Mouse (Mus musculus) mesoderm, embryonic 11.5 days (tissue): ENCODE data around the gene Lax1.
A peak's percentile ranks its signal among the peaks of the same experiment; 100 is the strongest.
"Not testable (repeated sequence)": the region's sequence is repeated elsewhere in the genome, so short reads cannot be mapped to it uniquely, and the experiment has no call there.

ENCODE experiments used
- DNase-seq: peaks from one replicate; pipeline ENCODE4 v3.0.0-alpha.2; 2012; ENCODE audit warnings: low read depth, low spot score

Lax1 gene

GRCm38 (mm10) chr1:133688301-133688700, 1.6 kb downstream of the Lax1 start:
- no peak for DNase-seq

GRCm38 (mm10) chr1:133685749-133686519, 4.0 kb downstream of the Lax1 start:
- no peak for DNase-seq

GRCm38 (mm10) chr1:133671801-133672200, 18.1 kb downstream of the Lax1 start:
- DNase-seq, result no peak

GRCm38 (mm10) chr1:133671266-133671665, 18.6 kb downstream of the Lax1 start:
- no peak for DNase-seq

GRCm38 (mm10) chr1:133670776-133671175, 19.1 kb downstream of the Lax1 start:
- no peak for DNase-seq

- DNase-seq, result no peak
Measured at GRCm38 (mm10) chr1:133670190-133670589, 19.7 kb downstream of the Lax1 start.

GRCm38 (mm10) chr1:133668618-133669017, 21.3 kb downstream of the Lax1 start:
- DNase-seq, result no peak

GRCm38 (mm10) chr1:133667721-133668120, 22.2 kb downstream of the Lax1 start:
- DNase-seq, result no peak

GRCm38 (mm10) chr1:133665713-133666112, 24.2 kb downstream of the Lax1 start:
- not testable (repeated sequence) for DNase-seq

- DNase-seq, result no peak
Measured at GRCm38 (mm10) chr1:133664203-133664970, 25.5 kb downstream of the Lax1 start.

- no peak for DNase-seq
Measured at GRCm38 (mm10) chr1:133663427-133663826, 26.5 kb downstream of the Lax1 start.

- no peak for DNase-seq
Measured at GRCm38 (mm10) chr1:133662941-133663340, 27.0 kb downstream of the Lax1 start.

- peak; percentile 96 for DNase-seq
Measured at GRCm38 (mm10) chr1:133661203-133661933, 28.5 kb downstream of the Lax1 start, which contains the start of gene Gm38394. Gene Gm38394, minus strand, starts transcription at chr1:133661318.

GRCm38 (mm10) chr1:133660466-133661202, 29.3 kb downstream of the Lax1 start, which contains the start of gene Zbed6:
Gene Zbed6, minus strand, starts transcription at chr1:133660885.
- DNase-seq, result peak; percentile 76

- no peak for DNase-seq
Measured at GRCm38 (mm10) chr1:133658878-133659277, 31.0 kb downstream of the Lax1 start.

- DNase-seq, result no peak
Measured at GRCm38 (mm10) chr1:133656811-133657210, 33.1 kb downstream of the Lax1 start.

GRCm38 (mm10) chr1:133653033-133653432, 36.9 kb downstream of the Lax1 start:
- DNase-seq, result no peak

- DNase-seq, result no peak
Measured at GRCm38 (mm10) chr1:133650288-133651055, 39.4 kb downstream of the Lax1 start.

GRCm38 (mm10) chr1:133645652-133646051, 44.3 kb downstream of the Lax1 start:
- DNase-seq, result no peak

- DNase-seq, result no peak
Measured at GRCm38 (mm10) chr1:133641163-133641562, 48.7 kb downstream of the Lax1 start.

- no peak for DNase-seq
Measured at GRCm38 (mm10) chr1:133638517-133638916, 51.4 kb downstream of the Lax1 start.
